Mouse (Mus musculus) testis, adult 2 months (tissue): ENCODE measurements around the gene Lrmda. TPM values are rescaled to one million over a fixed set of nuclear protein-coding genes. Genes with fewer than 3 reads are reported as not detected.

ENCODE experiments used
- H3K27ac ChIP-seq: fragments of 200-500 bp; 2 replicates; pipeline ENCODE4 v1.5.1; 2012; ENCODE audit warnings: low read depth, low read length; ENCODE audit not compliant: control insufficient read depth, insufficient read depth
- H3K27me3 ChIP-seq: fragments of 200-500 bp; 2 replicates; pipeline ENCODE4 v1.6.1; 2012; ENCODE audit warnings: mild to moderate bottlenecking, low read length, moderate library complexity; ENCODE audit not compliant: control insufficient read depth, insufficient read depth
- H3K36me3 ChIP-seq: fragments of 200-500 bp; 2 replicates; pipeline ENCODE4 v1.6.1; 2012; ENCODE audit warnings: mild to moderate bottlenecking, low read length; ENCODE audit not compliant: control insufficient read depth, insufficient read depth
- H3K4me1 ChIP-seq: fragments of 200-500 bp; 2 replicates; pipeline ENCODE4 v1.6.1; 2012; ENCODE audit warnings: low read length; ENCODE audit not compliant: control insufficient read depth, insufficient read depth
- H3K4me3 ChIP-seq: fragments of 200-500 bp; 2 replicates; pipeline ENCODE4 v1.5.1; 2012; ENCODE audit warnings: low read depth, mild to moderate bottlenecking, low read length, moderate library complexity, mixed read lengths; ENCODE audit not compliant: control insufficient read depth
- CTCF ChIP-seq: fragments of 200-500 bp; IDR thresholded peaks from 2 replicates; pipeline ENCODE4 v1.5.1; 2012; ENCODE audit warnings: low read depth, mild to moderate bottlenecking, inconsistent platforms, low read length, moderate library complexity; ENCODE audit not compliant: control insufficient read depth, insufficient read depth, insufficient replicate concordance
- POLR2A ChIP-seq: fragments of 200-500 bp; IDR thresholded peaks from 2 replicates; pipeline ENCODE4 v1.6.1; 2012; ENCODE audit warnings: low read depth, mild to moderate bottlenecking, inconsistent platforms, low read length, moderate library complexity; ENCODE audit not compliant: control insufficient read depth
- polyA plus RNA-seq: library from polyadenylated mRNA; depleted of rRNA; stranded (reverse); fragments of >200 nt; gene quantifications from 2 replicates; pipeline ENCODE4 v1.2.3, GENCODE M21; 2012

Lrmda gene
- polyA plus RNA-seq, 1 experiment, result 2.1 TPM

- no peak overlapping the region for H3K27ac ChIP-seq
- TF ChIP-seq CTCF, result no peak
- TF ChIP-seq POLR2A, result no peak
- no peaks in the 10 kb centered on the region for H3K27me3 ChIP-seq
- no peak overlapping the region for H3K4me3 ChIP-seq
- H3K36me3 ChIP-seq, result no peaks in the 10 kb centered on the region
- no peaks in the 10 kb centered on the region; the same call in 1 of the 2 replicates for H3K4me1 ChIP-seq
These were observed 137.5 kb downstream of the Lrmda start for GRCm38 (mm10) chr14:22156991-22157390.

GRCm38 (mm10) chr14:22161416-22161815, 141.9 kb downstream of the Lrmda start:
- TF ChIP-seq CTCF (no peak), POLR2A (no peak)
- H3K36me3 ChIP-seq, result no peaks in the 10 kb centered on the region
- no peak overlapping the region for H3K27ac ChIP-seq
- H3K4me3 ChIP-seq, result no peak overlapping the region
- no peaks in the 10 kb centered on the region for H3K27me3 ChIP-seq
- no peaks in the 10 kb centered on the region for H3K4me1 ChIP-seq

GRCm38 (mm10) chr14:22167285-22167684, 147.8 kb downstream of the Lrmda start:
- Histone ChIP-seq H3K4me3 (no peak overlapping the region), H3K27me3 (no peaks in the 10 kb centered on the region)
- TF ChIP-seq POLR2A (no peak), CTCF (no peak)

GRCm38 (mm10) chr14:22168077-22168794, 148.7 kb downstream of the Lrmda start:
- Histone ChIP-seq H3K36me3 (no peaks in the 10 kb centered on the region), H3K27ac (no peak overlapping the region), H3K27me3 (no peaks in the 10 kb centered on the region), H3K4me3 (no peak overlapping the region), H3K4me1 (peaks cover 6% of the 10 kb centered on the region)
- TF ChIP-seq CTCF, result no peak
- no peak for TF ChIP-seq POLR2A

More at GRCm38 (mm10) chr14:22167285-22167684, 147.8 kb downstream of the Lrmda start:
- peaks cover 6% of the 10 kb centered on the region for H3K4me1 ChIP-seq
- no peaks in the 10 kb centered on the region for H3K36me3 ChIP-seq
- H3K27ac ChIP-seq, result no peak overlapping the region

GRCm38 (mm10) chr14:22168795-22169568, 149.5 kb downstream of the Lrmda start:
- H3K27me3 ChIP-seq, result no peaks in the 10 kb centered on the region
- no peaks in the 10 kb centered on the region for H3K36me3 ChIP-seq
- H3K4me3 ChIP-seq, result no peak overlapping the region
- peaks cover 6% of the 10 kb centered on the region for H3K4me1 ChIP-seq
- H3K27ac ChIP-seq, result no peak overlapping the region
- no peak for TF ChIP-seq POLR2A
- no peak for TF ChIP-seq CTCF

- Histone ChIP-seq H3K4me3 (no peak overlapping the region), H3K27ac (no peak overlapping the region), H3K36me3 (no peaks in the 10 kb centered on the region), H3K27me3 (no peaks in the 10 kb centered on the region), H3K4me1 (no peaks in the 10 kb centered on the region)
- no peak for TF ChIP-seq CTCF
- TF ChIP-seq POLR2A, result no peak
These were observed 155.2 kb downstream of the Lrmda start for GRCm38 (mm10) chr14:22174757-22175156.

- Histone ChIP-seq H3K4me3 (no peak overlapping the region), H3K27me3 (no peaks in the 10 kb centered on the region), H3K36me3 (no peaks in the 10 kb centered on the region), H3K4me1 (no peaks in the 10 kb centered on the region), H3K27ac (no peak overlapping the region)
- TF ChIP-seq CTCF (no peak), POLR2A (no peak)
These were observed 160.2 kb downstream of the Lrmda start for GRCm38 (mm10) chr14:22179761-22180160.
